Mouse (Mus musculus) liver, adult (tissue): ENCODE results near the gene Gm20390.
A peak's percentile ranks its signal among the peaks of the same experiment; 100 is the strongest.

Source experiments
- GATA4 ChIP-seq: IDR thresholded peaks from 2 replicates; pipeline ENCODE4 v1.6.1; 2014; ENCODE audit warnings: mild to moderate bottlenecking, low read length; ENCODE audit not compliant: insufficient replicate concordance

Gm20390 gene

GRCm38 (mm10) chr11:93984619-93985018 is 16.5 kb upstream of the Gm20390 start:
- TF ChIP-seq GATA4, result no peak

GRCm38 (mm10) chr11:93979502-93980049 is 11.5 kb upstream of the Gm20390 start:
- TF ChIP-seq GATA4, result no peak

GRCm38 (mm10) chr11:93972951-93973350 is 4.9 kb upstream of the Gm20390 start:
- no peak for TF ChIP-seq GATA4

- TF ChIP-seq GATA4, result no peak
Observed at GRCm38 (mm10) chr11:93969799-93970198, 1.7 kb upstream of the Gm20390 start.

- no peak for TF ChIP-seq GATA4
Observed at GRCm38 (mm10) chr11:93969171-93969570, 1.1 kb upstream of the Gm20390 start.

- TF ChIP-seq GATA4, result no peak
Observed at GRCm38 (mm10) chr11:93968848-93969128, 695 bp upstream of the Gm20390 start.

- TF ChIP-seq GATA4, result no peak
Observed at GRCm38 (mm10) chr11:93967381-93967780, 712 bp downstream of the Gm20390 start.

- TF ChIP-seq GATA4, result no peak
Observed at GRCm38 (mm10) chr11:93965391-93965790, 2.7 kb downstream of the Gm20390 start.

GRCm38 (mm10) chr11:93963013-93963412 is 5.1 kb downstream of the Gm20390 start:
- TF ChIP-seq GATA4, result no peak

GRCm38 (mm10) chr11:93961482-93961881 is 6.6 kb downstream of the Gm20390 start:
- TF ChIP-seq GATA4, result no peak

- no peak for TF ChIP-seq GATA4
Observed at GRCm38 (mm10) chr11:93957746-93958145, 10.3 kb downstream of the Gm20390 start.

GRCm38 (mm10) chr11:93957031-93957555 is 11.0 kb downstream of the Gm20390 start:
- TF ChIP-seq GATA4, result no peak

GRCm38 (mm10) chr11:93956159-93956558 is 11.9 kb downstream of the Gm20390 start, which contains the start of gene Nme2:
Nme2 (minus strand) TSS chr11:93956259.
- no peak for TF ChIP-seq GATA4

- peak; percentile 11; the same call in 1 of the 2 replicates for TF ChIP-seq GATA4
Observed at GRCm38 (mm10) chr11:93955256-93956150, 12.6 kb downstream of the Gm20390 start.

GRCm38 (mm10) chr11:93954738-93955255 is 13.3 kb downstream of the Gm20390 start:
- TF ChIP-seq GATA4, result no peak

- no peak for TF ChIP-seq GATA4
Observed at GRCm38 (mm10) chr11:93952376-93952775, 15.7 kb downstream of the Gm20390 start.
